Mouse (Mus musculus) midbrain, embryonic 16.5 days (tissue): ENCODE measurements around the gene Sct. TPM values are rescaled to one million over a fixed set of nuclear protein-coding genes. Genes with fewer than 3 reads are reported as not detected.

Experiments used
- ATAC-seq: fragments of 200-750 bp; cut with Nextera tagmentation; 2 replicates; pipeline ENCODE4 v1.8.0; 2017; ENCODE audit warnings: moderate TSS enrichment
- H3K27ac ChIP-seq: fragments of 300-500 bp; sonication (generic); 2 replicates; pipeline ENCODE4 v1.5.1; 2014; ENCODE audit warnings: mild to moderate bottlenecking, low read length, mixed read lengths
- H3K27me3 ChIP-seq: fragments of 300-500 bp; sonication (generic); 2 replicates; pipeline ENCODE4 v1.6.1; 2014; ENCODE audit warnings: low read depth, low read length, mixed read lengths; ENCODE audit not compliant: control insufficient read depth, insufficient read depth
- H3K36me3 ChIP-seq: fragments of 300-500 bp; sonication (generic); 2 replicates; pipeline ENCODE4 v1.6.1; 2014; ENCODE audit warnings: mild to moderate bottlenecking, low read length, moderate library complexity, mixed read lengths; ENCODE audit not compliant: control insufficient read depth, insufficient read depth
- H3K4me1 ChIP-seq: fragments of 300-500 bp; sonication (generic); 2 replicates; pipeline ENCODE4 v1.6.1; 2014; ENCODE audit warnings: mild to moderate bottlenecking, low read length, mixed read lengths; ENCODE audit not compliant: control insufficient read depth, insufficient read depth
- H3K4me2 ChIP-seq: fragments of 300-500 bp; sonication (generic); 2 replicates; pipeline ENCODE4 v1.6.1; 2014; ENCODE audit warnings: mild to moderate bottlenecking, low read length, mixed read lengths
- H3K4me3 ChIP-seq: fragments of 300-500 bp; sonication (generic); 2 replicates; pipeline ENCODE4 v1.5.1; 2014; ENCODE audit warnings: low read depth, mild to moderate bottlenecking, low read length, moderate library complexity, mixed read lengths
- H3K9ac ChIP-seq: fragments of 300-500 bp; sonication (generic); 2 replicates; pipeline ENCODE4 v1.6.1; 2014; ENCODE audit warnings: low read depth, low read length, mixed read lengths
- H3K9me3 ChIP-seq: fragments of 300-500 bp; sonication (generic); replicated peaks from 2 replicates; pipeline ENCODE4 v1.6.1; 2014; ENCODE audit warnings: mild to moderate bottlenecking, low read length, mixed read lengths; ENCODE audit not compliant: control insufficient read depth, poor library complexity, severe bottlenecking
- WGBS: fragments of 180-500 bp; shearing (Covaris S2); extraction: QIAGEN DNeasy Blood & Tissue Kit; methylation state at CpG from one replicate; pipeline ENCODE4 v1.1.7; 2014; 5-methylcytosine and 5-hydroxymethylcytosine counted together
- polyA plus RNA-seq: library from polyadenylated mRNA; unstranded; fragments of >200 nt; fragmentation: Nextera tagmentation; extraction: Ambion mirVana; gene quantifications from 2 replicates; pipeline ENCODE4 v1.2.1, GENCODE M21; 2015

Sct gene
- polyA plus RNA-seq, 1 experiment from 2014 or later, result 2.8 TPM

DNA sequence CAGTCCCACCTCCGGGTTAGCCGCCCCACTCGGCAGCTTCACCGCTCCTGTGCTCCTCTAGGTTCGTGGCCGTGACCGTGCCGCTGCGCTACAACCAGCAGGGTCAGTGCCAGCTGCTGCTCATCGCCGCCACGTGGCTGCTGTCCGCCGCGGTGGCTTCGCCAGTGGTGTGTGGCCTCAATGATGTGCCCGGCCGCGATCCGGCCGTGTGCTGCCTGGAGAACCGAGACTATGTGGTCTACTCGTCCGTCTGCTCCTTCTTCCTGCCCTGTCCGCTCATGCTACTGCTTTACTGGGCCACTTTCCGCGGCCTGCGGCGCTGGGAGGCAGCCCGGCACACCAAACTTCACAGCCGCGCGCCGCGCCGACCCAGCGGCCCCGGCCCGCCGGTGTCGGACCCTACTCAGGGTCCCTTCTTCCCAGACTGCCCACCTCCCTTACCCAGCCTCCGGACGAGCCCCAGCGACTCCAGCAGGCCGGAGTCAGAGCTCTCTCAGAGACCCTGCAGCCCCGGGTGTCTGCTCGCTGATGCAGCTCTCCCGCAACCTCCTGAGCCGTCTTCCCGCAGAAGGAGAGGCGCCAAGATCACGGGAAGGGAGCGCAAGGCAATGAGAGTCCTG is 15.0 kb upstream of the Sct start:
- ATAC-seq, result 0 out of 2 replicates have a peak, but pooled peaks have one; percentile 23
- no peak overlapping the region for H3K27ac ChIP-seq
- H3K36me3 ChIP-seq, result no peaks in the 10 kb centered on the region
- peaks cover 38% of the 10 kb centered on the region for H3K27me3 ChIP-seq
- no peaks in the 10 kb centered on the region for H3K9me3 ChIP-seq
- peak overlapping the region; percentile 35 for H3K4me3 ChIP-seq
- WGBS, result under 1% methylated on average over 47 of the region's 53 CpGs
- peaks cover 16% of the 10 kb centered on the region for H3K4me1 ChIP-seq
- H3K9ac ChIP-seq, result peak overlapping the region; percentile 30
- peak overlapping the region; percentile 73 for H3K4me2 ChIP-seq

DNA sequence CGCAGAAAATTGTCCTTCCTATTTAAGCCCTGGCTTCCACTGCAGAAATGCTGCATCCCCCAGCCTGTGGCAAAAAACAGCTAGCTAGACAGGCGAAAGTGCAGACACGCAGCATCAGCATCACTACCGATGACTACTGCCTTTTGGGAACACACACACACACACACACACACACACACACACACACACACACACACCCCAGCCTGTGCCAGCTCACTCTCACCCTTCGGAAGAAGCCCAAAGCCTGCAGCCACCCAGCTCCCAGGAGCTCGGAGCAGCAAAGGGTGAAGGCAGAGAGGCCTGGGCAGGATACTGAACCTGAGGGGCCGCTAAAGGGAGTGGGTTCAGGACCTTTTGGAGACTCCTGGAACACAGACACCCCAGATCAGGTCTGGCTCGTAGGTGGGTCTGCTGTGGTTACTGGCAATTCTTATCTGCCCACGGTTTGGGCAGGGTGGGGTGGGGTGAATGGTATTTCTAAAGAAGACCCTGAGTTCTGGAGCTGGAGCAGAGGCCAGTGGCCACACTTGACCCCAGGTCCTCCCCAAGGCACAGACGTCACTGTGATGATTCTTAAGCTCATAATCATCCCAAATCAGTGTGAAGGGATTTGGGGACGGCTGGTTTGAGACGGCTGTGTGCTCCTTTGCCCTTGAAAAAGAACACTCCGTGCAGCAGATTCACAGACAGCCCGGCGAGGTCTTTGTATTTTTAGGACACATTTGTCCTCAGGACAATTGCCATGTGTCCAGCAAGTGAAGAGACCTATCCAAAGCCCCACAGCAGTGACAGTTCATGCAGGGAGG is 13.9 kb upstream of the Sct start:
- H3K9ac ChIP-seq, result no peak overlapping the region; the same call in 1 of the 2 replicates
- ATAC-seq, result no peak

GRCm38 (mm10) chr7:141291921-141292582 is 13.1 kb upstream of the Sct start, which contains the start of gene Drd4:
Drd4 (plus strand) TSS chr7:141292006.
- Histone ChIP-seq H3K9ac (peak within 1 kb of the TSS; percentile 72), H3K4me2 (peak within 1 kb of the TSS; percentile 92), H3K4me3 (peak within 1 kb of the TSS; percentile 51), H3K36me3 (no peaks in the 10 kb centered on the region), H3K4me1 (peaks cover 16% of the 10 kb centered on the region), H3K27ac (no peak within 1 kb of the TSS), H3K27me3 (peaks cover 38% of the 10 kb centered on the region), H3K9me3 (no peaks in the 10 kb centered on the region)
- ATAC-seq, result peak; percentile 70
- 1% methylated on average over 46 of the region's 46 CpGs for WGBS

More for the DNA sequence above, 13.9 kb upstream of the Sct start:
- H3K36me3 ChIP-seq, result no peaks in the 10 kb centered on the region
- H3K9me3 ChIP-seq, result no peaks in the 10 kb centered on the region
- peak overlapping the region; percentile 92 for H3K4me2 ChIP-seq
- peaks cover 16% of the 10 kb centered on the region for H3K4me1 ChIP-seq
- H3K27ac ChIP-seq, result no peak overlapping the region
- WGBS, result 27% methylated on average over 15 of the region's 15 CpGs
- peaks cover 38% of the 10 kb centered on the region for H3K27me3 ChIP-seq
- peak overlapping the region; percentile 51; the same call in 1 of the 2 replicates for H3K4me3 ChIP-seq

GRCm38 (mm10) chr7:141288042-141288441 is 9.1 kb upstream of the Sct start:
- Histone ChIP-seq H3K27me3 (peaks cover 11% of the 10 kb centered on the region), H3K36me3 (no peaks in the 10 kb centered on the region), H3K4me1 (peaks cover 4% of the 10 kb centered on the region), H3K4me3 (no peak overlapping the region), H3K4me2 (no peak overlapping the region), H3K9me3 (no peaks in the 10 kb centered on the region), H3K27ac (no peak overlapping the region), H3K9ac (no peak overlapping the region)
- WGBS, result 85% methylated on average over 3 of the region's 3 CpGs
- ATAC-seq, result no peak

DNA sequence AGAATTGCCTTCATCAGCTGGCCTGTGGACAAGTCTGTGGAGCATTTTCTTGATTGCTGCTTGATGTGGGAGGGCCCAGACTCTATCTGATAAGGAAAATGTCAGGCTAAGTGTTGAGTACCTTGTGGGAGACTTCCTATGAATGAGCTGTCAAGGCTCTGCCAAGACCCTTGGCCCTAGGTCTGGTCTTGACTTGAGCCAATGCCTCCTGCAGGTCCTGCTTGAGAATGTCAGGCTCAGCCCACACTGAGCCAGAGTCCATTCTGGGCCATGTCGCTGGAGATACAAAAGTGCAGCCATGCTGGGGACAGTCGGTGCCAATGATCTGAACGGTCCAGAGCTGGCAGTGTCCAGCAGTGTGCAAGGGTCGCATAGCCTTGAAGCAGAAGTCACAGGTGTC is 3.8 kb upstream of the Sct start:
- no peak overlapping the region for H3K27ac ChIP-seq
- no peak for ATAC-seq
- peaks cover 5% of the 10 kb centered on the region for H3K27me3 ChIP-seq
- H3K4me2 ChIP-seq, result no peak overlapping the region
- no peak overlapping the region for H3K9ac ChIP-seq
- WGBS, result 83% methylated on average over 4 of the region's 4 CpGs
- H3K36me3 ChIP-seq, result no peaks in the 10 kb centered on the region
- no peak overlapping the region for H3K4me3 ChIP-seq
- no peaks in the 10 kb centered on the region for H3K9me3 ChIP-seq
- peaks cover 5% of the 10 kb centered on the region for H3K4me1 ChIP-seq

DNA sequence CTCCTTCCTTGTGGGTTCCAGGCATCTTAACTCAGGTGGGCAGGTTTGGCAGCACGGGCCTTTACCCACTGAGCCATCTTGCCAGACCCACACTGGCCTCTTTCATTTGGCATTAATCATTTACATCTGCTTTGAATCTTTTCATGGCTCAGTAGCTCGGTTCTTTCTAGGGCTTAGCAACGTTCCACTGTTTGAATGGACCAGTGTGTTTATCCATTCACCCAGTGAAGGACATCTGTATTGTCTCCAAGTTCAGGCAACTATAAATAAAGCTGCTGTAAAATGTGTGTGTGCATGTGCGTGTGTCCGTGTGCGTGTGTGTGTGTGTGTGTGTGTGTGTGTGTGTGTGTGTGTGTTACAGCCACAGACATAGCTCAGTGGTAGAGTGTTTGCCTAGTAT is 2.5 kb upstream of the Sct start:
- WGBS, result 57% methylated on average over 6 of the region's 6 CpGs
- Histone ChIP-seq H3K4me3 (no peak overlapping the region), H3K27ac (no peak overlapping the region), H3K27me3 (peaks cover 5% of the 10 kb centered on the region), H3K4me2 (no peak overlapping the region), H3K36me3 (no peaks in the 10 kb centered on the region), H3K4me1 (peaks cover 5% of the 10 kb centered on the region), H3K9ac (no peak overlapping the region), H3K9me3 (no peaks in the 10 kb centered on the region)
- no peak for ATAC-seq

DNA sequence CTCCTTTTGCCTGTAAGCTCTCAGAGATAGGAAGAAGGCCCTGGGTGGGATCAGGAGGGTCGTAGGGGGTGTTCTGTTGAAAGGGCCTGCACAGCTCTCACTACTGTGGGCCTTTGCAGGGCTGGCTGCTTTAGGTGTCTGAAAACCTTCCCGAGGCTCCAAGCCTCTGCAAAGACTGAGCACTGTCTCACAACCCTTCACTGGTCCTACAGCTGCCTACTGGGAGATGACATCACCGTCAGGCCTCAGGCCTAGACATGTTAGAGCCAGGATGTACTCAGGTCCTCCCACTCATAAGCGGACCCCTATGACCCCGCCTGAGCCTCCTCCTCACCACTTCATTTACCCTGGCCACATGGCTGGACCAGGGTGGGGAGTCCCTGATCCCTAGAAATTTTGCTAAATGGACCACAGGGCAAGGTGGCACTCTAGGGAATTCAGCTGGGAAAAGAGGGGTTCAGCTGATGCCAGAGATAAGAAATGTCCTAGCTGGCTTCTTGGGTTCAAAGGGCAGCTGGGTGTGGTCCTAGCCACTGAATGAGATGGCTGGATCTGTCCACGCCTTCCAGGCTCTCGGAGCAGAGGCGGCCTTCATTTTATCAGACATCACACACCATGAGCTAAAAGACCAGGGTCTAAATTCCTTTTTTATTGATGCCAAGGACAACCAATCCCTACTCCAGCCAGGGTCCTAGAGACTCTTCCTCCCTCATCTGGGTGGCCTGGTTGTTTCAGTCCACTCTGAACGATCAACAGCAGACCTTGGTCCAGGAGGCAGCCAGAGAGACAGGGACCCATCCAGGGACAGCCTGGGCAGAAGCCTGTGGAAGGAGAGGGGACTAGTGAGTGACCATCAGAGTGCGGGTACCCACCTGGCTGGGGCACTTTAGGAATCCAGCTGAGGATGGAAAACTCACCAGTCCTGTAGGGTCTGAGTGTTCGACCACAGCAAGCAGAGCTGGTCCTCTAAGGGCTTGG is 943 bp downstream of the Sct start:
- H3K4me2 ChIP-seq, result peak overlapping the region; percentile 97; the same call in 1 of the 2 replicates
- peaks cover 5% of the 10 kb centered on the region for H3K27me3 ChIP-seq
- no peaks in the 10 kb centered on the region for H3K36me3 ChIP-seq
- no peaks in the 10 kb centered on the region for H3K9me3 ChIP-seq
- no peak overlapping the region for H3K27ac ChIP-seq
- H3K9ac ChIP-seq, result peak overlapping the region; percentile 25; the same call in 1 of the 2 replicates
- WGBS, result 89% methylated on average over 11 of the region's 11 CpGs
- H3K4me3 ChIP-seq, result no peak overlapping the region; the same call in 1 of the 2 replicates
- no peak for ATAC-seq
- peaks cover 5% of the 10 kb centered on the region for H3K4me1 ChIP-seq

DNA sequence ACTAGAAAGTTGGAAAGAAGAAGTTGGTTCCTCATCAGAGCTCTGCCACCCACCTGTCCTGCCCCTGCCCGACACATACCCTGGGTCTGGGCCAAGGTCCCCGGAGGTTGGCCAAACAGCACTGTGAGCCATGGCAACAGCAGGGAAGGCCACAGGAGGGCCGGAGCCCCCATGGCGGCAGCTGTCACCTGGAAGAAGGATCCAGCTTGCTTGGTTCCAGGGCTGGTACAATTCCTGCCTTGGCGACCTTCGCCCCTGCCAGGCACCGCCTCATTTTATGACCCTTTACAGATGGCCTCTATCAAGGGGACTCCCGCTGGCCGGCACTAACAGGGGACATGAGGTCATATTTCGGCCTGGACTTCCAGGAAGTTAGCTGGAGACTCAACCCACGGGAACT is 2.4 kb downstream of the Sct start, which contains the start of gene Cdhr5:
TSS of gene Cdhr5 (minus strand) at position 241 of the 400 bp plus-strand sequence.
- no peak within 1 kb of the TSS for H3K9ac ChIP-seq
- no peak within 1 kb of the TSS for H3K27ac ChIP-seq
- H3K4me1 ChIP-seq, result peaks cover 5% of the 10 kb centered on the region
- no peak within 1 kb of the TSS for H3K4me2 ChIP-seq
- H3K27me3 ChIP-seq, result peaks cover 5% of the 10 kb centered on the region
- H3K4me3 ChIP-seq, result no peak within 1 kb of the TSS
- no peaks in the 10 kb centered on the region for H3K36me3 ChIP-seq
- no peaks in the 10 kb centered on the region for H3K9me3 ChIP-seq
- WGBS, result 82% methylated on average over 11 of the region's 11 CpGs
- no peak for ATAC-seq
